Mouse (Mus musculus) stomach, postnatal 0 days (tissue): ENCODE measurements around the gene Cdc27.

ENCODE experiments used
- CTCF ChIP-seq: IDR thresholded peaks from 2 replicates; pipeline ENCODE4 v1.5.1; 2016; ENCODE audit warnings: antibody characterized with exemption, low read depth, mild to moderate bottlenecking, moderate library complexity
- EP300 ChIP-seq: optimal IDR thresholded peaks from 2 replicates; pipeline ENCODE3; 2016; ENCODE audit warnings: antibody characterized with exemption

GRCm38 (mm10) chr11:104566097-104566496 is 15.7 kb upstream of the Cdc27 start:
- TF ChIP-seq EP300 (no peak), CTCF (no peak)
